Mouse (Mus musculus): ENCODE data around the gene Hint1.

Gene Hint1

GRCm38 (mm10) chr11:54861471-54862420, 4.4 kb upstream of the Hint1 start:
- DNase-seq (ENCODE audit: low read depth, low spot score), result no peak

- peak; percentile 89 for DNase-seq (ENCODE audit: low read depth, low spot score)
Measured at GRCm38 (mm10) chr11:54862621-54863520, 3.3 kb upstream of the Hint1 start.

GRCm38 (mm10) chr11:54865330-54866085, 675 bp upstream of the Hint1 start:
- no peak for DNase-seq (ENCODE audit: low read depth, low spot score)

GRCm38 (mm10) chr11:54867049-54867385, 834 bp downstream of the Hint1 start:
- DNase-seq (ENCODE audit: low read depth, low spot score), result peak; percentile 49

- no peak for DNase-seq (ENCODE audit: low read depth, low spot score)
Measured at GRCm38 (mm10) chr11:54867903-54868434, 1.8 kb downstream of the Hint1 start.

- no peak for DNase-seq (ENCODE audit: low read depth, low spot score)
Measured at GRCm38 (mm10) chr11:54868445-54868844, 2.3 kb downstream of the Hint1 start.

GRCm38 (mm10) chr11:54869318-54869717, 3.1 kb downstream of the Hint1 start:
- DNase-seq (ENCODE audit: low read depth, low spot score), result no peak

- DNase-seq (ENCODE audit: low read depth, low spot score), result peak; percentile 84
Measured at GRCm38 (mm10) chr11:54871831-54872537, 5.8 kb downstream of the Hint1 start.

- DNase-seq (ENCODE audit: low read depth, low spot score), result no peak
Measured at GRCm38 (mm10) chr11:54876031-54876430, 9.8 kb downstream of the Hint1 start.

- no peak for DNase-seq (ENCODE audit: low read depth, low spot score)
Measured at GRCm38 (mm10) chr11:54878893-54879292, 12.7 kb downstream of the Hint1 start.

GRCm38 (mm10) chr11:54879434-54879833, 13.3 kb downstream of the Hint1 start:
- DNase-seq (ENCODE audit: low read depth, low spot score), result peak; percentile 80

GRCm38 (mm10) chr11:54879922-54880321, 13.7 kb downstream of the Hint1 start:
- DNase-seq (ENCODE audit: low read depth, low spot score), result no peak

GRCm38 (mm10) chr11:54881051-54881474, 14.9 kb downstream of the Hint1 start:
- no peak for DNase-seq (ENCODE audit: low read depth, low spot score)

GRCm38 (mm10) chr11:54882671-54883070, 16.5 kb downstream of the Hint1 start:
- no peak for DNase-seq (ENCODE audit: low read depth, low spot score)

- no peak for DNase-seq (ENCODE audit: low read depth, low spot score)
Measured at GRCm38 (mm10) chr11:54884197-54884828, 18.1 kb downstream of the Hint1 start.

- no peak for DNase-seq (ENCODE audit: low read depth, low spot score)
Measured at GRCm38 (mm10) chr11:54884937-54885336, 18.8 kb downstream of the Hint1 start.

GRCm38 (mm10) chr11:54885406-54885805, 19.2 kb downstream of the Hint1 start:
- no peak for DNase-seq (ENCODE audit: low read depth, low spot score)

GRCm38 (mm10) chr11:54887927-54888326, 21.7 kb downstream of the Hint1 start:
- DNase-seq (ENCODE audit: low read depth, low spot score), result no peak

GRCm38 (mm10) chr11:54891341-54891740, 25.2 kb downstream of the Hint1 start:
- DNase-seq (ENCODE audit: low read depth, low spot score), result no peak

- no peak for DNase-seq (ENCODE audit: low read depth, low spot score)
Measured at GRCm38 (mm10) chr11:54892091-54892490, 25.9 kb downstream of the Hint1 start.

Measured in brain, adult 2 months (tissue).